Mouse (Mus musculus): ENCODE results near the gene Acnat1. TPM values are rescaled to one million over a fixed set of nuclear protein-coding genes. Genes with fewer than 3 reads are reported as not detected.
"Not testable (repeated sequence)": the region's sequence is repeated elsewhere in the genome, so short reads cannot be mapped to it uniquely, and the experiment has no call there.

Gene Acnat1
- total RNA-seq, 1 experiment from 2014 or later = 0.09 TPM

- no peak for ATAC-seq (replicated peaks; ENCODE audit: low read depth, poor library complexity, severe bottlenecking)
Measured at GRCm38 (mm10) chr4:49469435-49470151, 4.1 kb downstream of the Acnat1 start.

GRCm38 (mm10) chr4:49467360-49467759, 6.4 kb downstream of the Acnat1 start:
- no peak; the same call in 1 of the 2 replicates for ATAC-seq (replicated peaks; ENCODE audit: low read depth, poor library complexity, severe bottlenecking)

GRCm38 (mm10) chr4:49456171-49456570, 17.5 kb downstream of the Acnat1 start:
- no peak for ATAC-seq (replicated peaks; ENCODE audit: low read depth, poor library complexity, severe bottlenecking)

- no peak for ATAC-seq (replicated peaks; ENCODE audit: low read depth, poor library complexity, severe bottlenecking)
Measured at GRCm38 (mm10) chr4:49451848-49452551, 21.7 kb downstream of the Acnat1 start.

GRCm38 (mm10) chr4:49451133-49451847, 22.4 kb downstream of the Acnat1 start:
- ATAC-seq (replicated peaks; ENCODE audit: low read depth, poor library complexity, severe bottlenecking) = not testable (repeated sequence)

- not testable (repeated sequence) for ATAC-seq (replicated peaks; ENCODE audit: low read depth, poor library complexity, severe bottlenecking)
Measured at GRCm38 (mm10) chr4:49436968-49437367, 36.7 kb downstream of the Acnat1 start.

GRCm38 (mm10) chr4:49410151-49410550, 63.6 kb downstream of the Acnat1 start:
- not testable (repeated sequence) for ATAC-seq (replicated peaks; ENCODE audit: low read depth, poor library complexity, severe bottlenecking)

GRCm38 (mm10) chr4:49407957-49408356, 65.8 kb downstream of the Acnat1 start, which contains the start of gene Acnat2:
Acnat2 (minus strand) TSS chr4:49408151.
- ATAC-seq (replicated peaks; ENCODE audit: low read depth, poor library complexity, severe bottlenecking) = not testable (repeated sequence)

Other genes with a start within 250 kb of the Acnat1 start
- not detected in 2 replicates for gene Acnat2, start 65.8 kb downstream of the Acnat1 start, total RNA-seq (2017)
- not detected in 2 replicates for gene Baat, start 32.6 kb upstream of the Acnat1 start, total RNA-seq (2017)
- gene Mrpl50, start 47.2 kb upstream of the Acnat1 start, total RNA-seq (2017) = 34.3 and 37.5 TPM in 2 replicates
- 8.7 and 10.9 TPM in 2 replicates for gene Zfp189, start 47.3 kb upstream of the Acnat1 start, total RNA-seq (2017)
- not detected in 2 replicates for gene Aldob, start 75.6 kb upstream of the Acnat1 start, total RNA-seq (2017)
- 1.0 and 1.7 TPM in 2 replicates for gene Tmem246, start 124.0 kb upstream of the Acnat1 start, total RNA-seq (2017)
- gene Rnf20, start 158.1 kb upstream of the Acnat1 start, total RNA-seq (2017) = 111 and 139 TPM in 2 replicates
- gene Ppp3r2, start 208.1 kb upstream of the Acnat1 start, total RNA-seq (2017) = not detected in 2 replicates